Mouse (Mus musculus): ENCODE data around the gene Erbb2. TPM values are rescaled to one million over a fixed set of nuclear protein-coding genes. Genes with fewer than 3 reads are reported as not detected.
A peak's percentile ranks its signal among the peaks of the same experiment; 100 is the strongest.
"Not testable (repeated sequence)": the region's sequence is repeated elsewhere in the genome, so short reads cannot be mapped to it uniquely, and the experiment has no call there.

The Erbb2 gene
- total RNA-seq (2021), result 1 to 10 TPM; 1.1 to 1.7 TPM
- long read RNA-seq, experiment 1, partial matches to known transcripts, result 0 of 1 reads
- long read RNA-seq, experiment 1, other reads (novel, unspliced or antisense), result 1 of 1 reads
- long read RNA-seq, experiment 2, full-length matches to known transcripts, result 1 of 1 reads
- long read RNA-seq, experiment 2, partial matches to known transcripts, result 0 of 1 reads
- long read RNA-seq, experiment 2, other reads (novel, unspliced or antisense), result 0 of 1 reads

DNA sequence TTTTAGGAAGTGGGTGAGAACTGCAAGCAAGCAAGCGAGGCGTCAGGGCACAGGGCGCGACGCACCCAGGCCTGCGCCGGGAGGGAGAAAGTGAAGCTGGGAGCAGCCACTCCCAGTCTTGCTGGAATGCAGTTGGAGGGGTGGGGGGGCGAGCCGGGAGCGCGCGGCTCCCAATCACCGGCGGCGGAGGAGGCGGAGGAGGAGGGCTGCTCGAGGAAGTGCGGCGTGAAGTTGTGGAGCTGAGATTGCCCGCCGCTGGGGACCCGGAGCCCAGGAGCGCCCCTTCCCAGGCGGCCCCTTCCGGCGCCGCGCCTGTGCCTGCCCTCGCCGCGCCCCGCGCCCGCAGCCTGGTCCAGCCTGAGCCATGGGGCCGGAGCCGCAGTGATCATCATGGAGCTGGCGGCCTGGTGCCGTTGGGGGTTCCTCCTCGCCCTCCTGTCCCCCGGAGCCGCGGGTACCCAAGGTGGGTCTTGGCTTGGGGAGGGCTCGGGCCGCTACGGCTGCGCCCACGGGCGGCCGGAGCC is at the start of gene Erbb2:
Gene Erbb2 (plus strand): TSS at position 198 of the 524 bp plus-strand sequence.
- DNase-seq (ENCODE audit: low spot score), result peak; percentile 48

DNA sequence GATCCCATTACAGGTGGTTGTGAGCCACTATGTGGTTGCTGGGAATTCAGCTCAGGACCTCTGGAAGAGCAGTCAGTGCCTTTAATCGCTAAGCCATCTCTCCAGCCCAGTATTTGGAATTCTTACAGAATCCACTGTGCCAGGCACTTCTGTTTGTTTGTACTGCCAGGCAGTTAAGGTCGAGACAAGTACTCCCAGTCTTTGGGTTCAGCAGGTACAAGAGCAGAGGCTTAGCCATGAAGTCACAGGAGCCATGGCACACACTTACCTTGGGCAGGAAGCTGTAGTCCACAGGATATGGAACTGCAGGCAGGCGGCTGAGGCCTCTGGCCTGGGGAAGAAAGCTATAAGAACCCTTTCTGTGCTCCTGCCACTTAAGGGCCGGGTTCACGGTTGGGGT is 48.5 kb upstream of the Erbb2 start:
- no peak for DNase-seq (ENCODE audit: low spot score)

DNA sequence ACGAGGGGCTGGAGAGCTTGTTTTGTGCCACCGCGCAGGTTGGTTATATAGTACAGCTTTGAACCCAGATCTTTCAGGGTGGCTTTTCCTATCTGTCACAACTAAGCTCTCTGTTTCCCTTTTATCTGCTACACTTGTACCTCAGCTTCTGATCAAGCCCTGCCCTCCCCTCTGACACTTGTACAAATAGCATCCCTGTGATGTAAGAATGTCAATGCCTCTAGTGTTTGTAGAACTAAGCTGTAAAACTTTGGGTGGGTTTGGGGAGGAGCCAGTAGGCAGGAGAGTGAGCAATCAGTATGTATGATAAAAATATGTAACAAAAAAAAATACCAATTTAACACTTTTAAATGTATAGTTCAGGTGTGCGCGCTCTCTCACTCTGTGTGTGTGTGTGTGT is 47.9 kb upstream of the Erbb2 start:
- DNase-seq (ENCODE audit: low spot score), result no peak

DNA sequence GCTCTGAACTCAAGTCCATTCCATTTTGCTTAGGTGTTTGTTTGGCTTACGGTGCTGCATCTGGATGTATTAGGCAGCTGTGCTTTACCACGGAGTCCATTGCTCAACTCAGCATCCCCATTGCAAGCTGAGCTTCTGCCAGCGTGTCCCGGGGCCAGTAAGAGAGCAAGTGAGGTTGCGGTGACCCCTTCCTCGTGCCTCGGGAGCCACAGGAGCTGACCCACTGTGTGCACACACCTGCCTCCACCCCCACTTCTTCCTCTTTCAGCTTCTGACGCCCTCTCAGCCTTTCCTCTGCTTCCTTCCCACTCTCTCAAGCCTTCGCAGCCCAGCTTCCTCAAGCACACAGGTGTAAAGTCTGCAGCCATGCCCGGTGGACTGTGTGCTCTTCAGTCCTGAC is 46.0 kb upstream of the Erbb2 start:
- no peak for DNase-seq (ENCODE audit: low spot score)

DNA sequence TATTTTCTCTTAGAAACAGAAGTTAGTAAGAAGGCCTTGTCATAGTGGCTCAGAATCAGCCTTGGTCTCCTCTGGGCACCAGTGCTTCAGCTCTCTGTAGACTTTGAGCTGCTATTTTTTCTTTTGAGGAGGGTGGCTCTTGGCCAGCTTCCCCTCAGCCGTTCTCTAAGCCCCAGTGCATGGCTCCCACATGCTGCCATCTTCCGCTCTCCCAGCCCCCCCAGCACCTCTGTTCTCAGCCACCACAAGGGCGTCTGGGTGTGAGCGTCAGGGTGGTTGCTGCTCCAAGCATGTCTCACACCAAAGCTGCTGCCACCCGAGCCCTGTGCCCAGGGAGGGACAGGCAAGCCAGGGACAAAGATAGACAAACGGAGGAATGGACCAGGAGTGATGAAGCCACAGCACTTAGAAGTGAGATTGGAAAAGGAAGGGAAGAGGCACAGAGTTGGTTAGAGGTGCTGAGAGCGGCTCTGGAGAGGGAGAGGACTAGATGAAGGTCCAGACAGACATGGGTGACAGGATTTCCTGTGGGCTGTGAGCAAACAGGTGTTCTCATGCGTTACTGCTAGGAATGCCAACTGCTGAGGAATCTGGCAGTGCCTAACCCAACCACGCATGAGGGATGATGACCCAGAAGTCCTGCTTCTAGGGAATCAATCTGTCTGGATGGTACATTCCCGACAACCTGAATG is 45.0 kb upstream of the Erbb2 start:
- DNase-seq (ENCODE audit: low spot score), result no peak

DNA sequence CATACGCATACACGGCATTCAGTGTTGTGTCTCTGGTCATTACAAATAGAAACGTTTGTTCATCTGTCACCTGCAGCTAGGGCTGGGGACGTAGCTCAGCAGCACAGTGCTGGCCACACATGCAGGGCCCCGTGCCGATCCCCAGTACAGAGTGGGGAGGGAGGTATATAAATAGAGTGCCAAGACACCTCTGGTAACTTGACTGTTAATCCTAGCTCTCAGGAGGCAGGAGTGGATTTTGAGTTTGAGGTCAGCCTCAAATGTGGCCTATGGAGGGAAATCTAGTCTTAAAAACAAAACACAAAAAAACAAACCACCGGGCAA is 44.4 kb upstream of the Erbb2 start:
- no peak for DNase-seq (ENCODE audit: low spot score)

DNA sequence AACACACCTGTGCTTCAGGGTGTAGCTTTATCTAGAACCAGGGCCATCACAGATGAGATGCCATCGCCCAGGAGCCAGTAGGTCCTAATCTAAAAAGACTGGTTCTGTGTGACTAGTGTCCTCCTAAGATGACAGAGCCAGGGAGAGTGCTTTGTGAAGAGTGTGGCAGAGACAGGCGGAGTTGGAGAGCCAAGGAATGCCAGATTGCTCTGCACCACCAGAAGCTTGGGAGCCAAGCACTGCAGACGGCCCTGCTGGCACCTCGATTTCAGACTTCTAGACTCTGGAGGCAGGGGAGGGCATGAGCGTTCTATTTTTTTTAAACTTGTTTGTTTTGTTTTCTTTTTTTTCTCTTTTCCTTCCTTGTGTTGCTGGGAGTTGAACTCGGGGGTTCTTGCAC is 42.9 kb upstream of the Erbb2 start:
- no peak for DNase-seq (ENCODE audit: low spot score)

DNA sequence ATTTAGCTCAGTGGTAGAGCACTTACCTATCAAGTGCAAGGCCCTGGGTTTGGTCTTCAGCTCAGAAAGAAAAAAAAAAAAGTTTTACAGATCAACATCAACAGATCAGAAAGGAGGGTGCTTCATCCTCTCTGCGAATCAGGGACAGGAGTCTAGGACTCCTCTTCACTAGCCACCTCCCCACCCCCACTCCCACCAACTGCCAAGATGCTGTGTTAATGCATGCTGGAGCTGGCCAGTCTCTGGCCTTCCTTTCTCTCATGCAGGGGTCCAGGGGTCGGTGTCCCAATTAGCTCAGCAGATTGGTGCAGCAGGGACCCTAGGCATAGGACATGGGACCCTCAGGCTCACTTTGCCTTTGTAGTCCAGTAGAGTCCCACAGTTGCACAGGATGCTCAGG is 41.7 kb upstream of the Erbb2 start:
- no peak for DNase-seq (ENCODE audit: low spot score)

DNA sequence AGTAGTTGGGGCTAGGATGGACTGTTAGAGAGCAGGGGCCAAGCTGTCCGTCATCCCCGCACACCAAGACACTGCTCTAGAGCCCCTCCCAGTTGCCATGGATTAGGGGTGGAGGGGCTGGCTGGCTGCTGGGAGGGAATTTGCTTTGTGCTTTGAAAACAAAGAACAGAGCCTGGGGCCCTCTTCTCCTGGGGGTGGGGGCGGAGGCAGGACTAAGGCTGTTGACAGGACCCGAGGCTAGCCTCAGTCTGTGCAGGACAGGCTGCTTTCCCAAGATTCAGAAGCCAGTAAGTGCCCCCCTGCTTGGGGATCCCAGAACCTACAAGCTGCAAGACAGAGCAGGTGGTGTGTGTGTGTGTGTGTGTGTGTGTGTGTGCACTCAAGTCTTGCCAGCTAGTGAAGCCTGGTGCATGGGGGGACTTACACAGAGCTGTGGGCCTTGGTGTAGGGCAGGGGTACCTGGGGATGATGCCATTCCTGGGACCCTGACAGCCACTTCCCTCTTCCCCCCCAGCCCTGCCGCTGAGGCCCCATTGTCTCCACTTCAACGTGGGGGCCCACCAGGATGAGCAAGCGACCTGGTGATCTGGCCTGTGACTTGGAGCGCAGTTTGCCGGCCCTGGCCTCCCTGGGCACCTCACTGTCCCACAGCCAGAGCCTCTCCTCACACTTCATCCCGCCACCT is 40.6 kb upstream of the Erbb2 start:
- DNase-seq (ENCODE audit: low spot score), result no peak

DNA sequence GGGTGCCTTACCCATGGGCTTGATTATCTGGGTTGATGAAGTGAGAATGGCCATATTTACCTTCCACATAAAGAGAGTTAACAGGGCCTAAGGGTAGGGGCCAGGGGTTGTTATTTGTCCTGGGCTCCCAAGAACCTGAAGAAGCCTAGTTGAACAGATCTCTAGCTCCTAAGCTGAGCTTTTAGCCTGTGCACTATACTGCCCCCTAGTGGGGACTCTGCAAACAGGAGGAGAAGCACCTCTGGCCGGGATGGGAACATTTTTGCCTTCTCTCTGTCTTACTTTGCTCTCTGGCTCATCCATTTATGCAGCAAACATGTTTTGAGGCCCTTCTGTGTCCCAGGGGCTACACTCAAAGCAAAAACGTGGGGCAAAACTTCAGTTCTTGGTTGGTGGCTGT is 39.9 kb upstream of the Erbb2 start:
- DNase-seq (ENCODE audit: low spot score), result peak; percentile 68

DNA sequence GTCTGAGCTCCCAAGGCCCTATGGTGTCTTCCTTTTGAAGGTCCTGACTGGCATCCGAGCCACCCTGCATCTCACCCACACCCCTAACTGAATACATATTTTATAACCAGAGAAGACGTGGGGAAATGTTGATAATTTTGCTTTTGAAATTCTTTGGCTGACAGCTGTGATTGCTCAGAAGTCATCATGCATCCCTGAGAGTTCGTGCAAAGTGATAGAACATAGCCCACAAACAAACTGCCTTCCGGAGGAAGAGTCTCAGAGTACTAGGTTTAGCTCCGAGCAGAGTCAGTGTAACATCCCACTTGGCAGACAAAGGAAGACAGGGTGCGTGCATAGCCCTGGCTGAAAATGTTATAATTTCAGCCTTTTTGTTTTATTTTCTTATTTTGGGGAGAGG is 39.0 kb upstream of the Erbb2 start:
- DNase-seq (ENCODE audit: low spot score), result no peak

DNA sequence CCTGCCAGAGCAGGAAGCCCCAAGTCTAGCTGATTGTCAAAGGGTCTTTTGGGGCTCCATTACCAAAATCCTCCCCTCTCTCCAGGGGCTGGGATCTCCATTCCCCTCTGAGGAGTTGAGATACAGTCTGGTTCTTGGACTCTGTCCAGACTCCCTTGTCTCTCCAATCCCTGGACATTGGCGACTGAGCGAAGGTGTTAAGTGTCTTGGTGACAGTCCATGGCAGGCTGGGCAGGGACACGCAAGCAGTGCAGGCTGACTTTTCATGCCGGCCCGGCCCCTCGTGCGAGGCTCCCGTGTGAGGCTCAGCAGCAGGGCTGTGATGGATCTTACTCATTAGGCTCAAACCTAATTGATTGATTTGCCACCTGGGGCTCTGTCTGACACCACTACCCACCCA is 38.0 kb upstream of the Erbb2 start:
- peak; percentile 65 for DNase-seq (ENCODE audit: low spot score)

DNA sequence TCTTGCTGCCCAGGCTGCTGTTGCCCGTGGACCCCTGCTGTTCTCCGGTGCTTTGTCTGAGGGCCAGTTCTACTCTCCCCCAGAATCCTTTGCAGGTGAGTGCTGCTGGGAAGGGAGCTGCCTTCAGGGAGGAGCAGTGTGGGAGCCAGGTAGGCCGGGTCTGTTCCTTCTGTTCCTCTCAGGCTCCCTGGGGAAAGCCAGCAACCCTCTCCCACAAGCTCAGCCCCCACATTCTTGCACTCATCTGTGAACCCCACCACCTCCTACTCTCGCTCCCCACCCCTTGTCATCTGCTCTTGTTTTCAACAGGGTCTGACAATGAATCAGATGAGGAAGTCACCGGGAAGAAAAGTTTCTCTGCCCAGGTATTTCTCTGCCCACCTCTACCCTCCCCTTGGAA is 35.5 kb upstream of the Erbb2 start:
- no peak for DNase-seq (ENCODE audit: low spot score)

DNA sequence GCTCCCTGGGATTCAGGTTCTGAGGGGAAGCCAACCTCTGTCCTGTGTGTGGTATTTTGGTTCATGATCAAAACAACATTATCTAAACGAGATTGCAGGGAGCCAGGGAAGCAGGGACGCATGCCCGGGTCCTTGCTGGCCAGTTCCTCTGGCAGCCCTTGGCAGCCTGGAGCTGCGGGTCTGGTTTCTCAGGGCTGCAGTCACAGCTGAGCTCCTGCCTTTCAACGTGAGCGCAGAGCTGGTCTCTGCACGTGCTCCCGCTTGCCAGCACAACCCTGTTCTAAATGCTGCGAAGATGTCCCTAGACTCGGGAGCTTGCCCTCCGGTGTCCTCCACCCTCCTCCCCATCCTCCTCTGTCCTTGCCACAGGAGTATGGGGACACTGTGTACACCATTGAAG is 34.5 kb upstream of the Erbb2 start:
- DNase-seq (ENCODE audit: low spot score), result peak; percentile 86

DNA sequence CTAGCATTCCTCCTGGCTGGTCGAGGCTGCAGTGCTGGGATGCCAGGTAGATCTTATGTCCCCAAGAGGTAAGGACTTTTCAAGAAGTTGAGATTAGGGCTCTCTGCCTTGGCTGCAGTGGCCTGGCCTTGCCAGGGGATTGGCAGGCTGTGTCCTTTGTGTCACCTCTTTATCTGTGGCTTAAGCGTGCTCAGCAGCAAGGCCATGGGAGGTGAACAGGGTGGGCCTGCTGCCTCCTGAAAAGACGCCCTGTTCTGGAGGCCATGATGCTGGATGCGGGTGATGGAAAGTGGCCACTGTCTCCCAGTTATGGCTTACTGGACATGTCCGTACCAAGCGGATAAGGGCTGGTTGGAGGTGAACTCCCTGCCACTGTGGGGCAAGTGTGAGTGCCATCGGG is 32.9 kb upstream of the Erbb2 start:
- no peak for DNase-seq (ENCODE audit: low spot score)

DNA sequence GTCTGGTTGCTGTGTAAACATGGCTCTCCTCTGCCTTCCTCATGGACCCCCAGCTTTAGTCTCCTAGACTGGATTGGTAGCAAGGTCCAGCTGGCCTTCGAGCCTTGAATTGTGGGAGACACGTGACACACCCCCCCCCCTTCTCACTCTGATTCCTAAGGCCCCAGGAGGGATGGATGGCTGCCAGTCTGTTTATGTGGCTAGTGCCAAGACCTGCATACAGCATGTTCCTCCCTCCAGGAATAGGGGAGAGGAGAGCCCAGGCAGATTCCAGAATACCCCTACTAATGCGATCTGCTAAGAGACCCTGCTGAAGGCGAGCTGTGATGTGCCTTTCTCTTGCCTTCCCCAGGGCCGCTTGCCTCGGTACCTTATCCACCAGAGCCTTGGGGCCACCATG is 32.2 kb upstream of the Erbb2 start:
- DNase-seq (ENCODE audit: low spot score), result no peak

DNA sequence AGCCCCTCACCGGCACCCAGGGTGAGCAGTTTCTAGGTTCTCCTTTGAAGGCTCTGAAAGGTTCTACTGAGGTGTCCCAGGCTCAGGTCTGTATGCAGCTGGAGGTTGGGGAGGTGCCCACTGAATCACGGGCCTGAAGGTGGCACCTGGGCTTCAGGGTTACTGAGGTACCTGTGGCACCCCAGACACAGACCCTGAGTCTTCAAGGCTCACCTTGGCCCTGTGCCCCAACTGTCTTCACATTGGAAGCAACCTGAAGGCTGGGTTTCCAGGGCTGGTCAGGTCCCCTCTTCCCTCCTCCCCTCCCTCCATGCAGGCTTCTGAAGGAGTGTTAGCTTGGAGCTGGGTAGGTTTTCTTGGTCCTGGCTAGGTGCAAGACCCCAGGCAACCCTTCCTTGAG is 30.6 kb upstream of the Erbb2 start:
- DNase-seq (ENCODE audit: low spot score), result no peak

DNA sequence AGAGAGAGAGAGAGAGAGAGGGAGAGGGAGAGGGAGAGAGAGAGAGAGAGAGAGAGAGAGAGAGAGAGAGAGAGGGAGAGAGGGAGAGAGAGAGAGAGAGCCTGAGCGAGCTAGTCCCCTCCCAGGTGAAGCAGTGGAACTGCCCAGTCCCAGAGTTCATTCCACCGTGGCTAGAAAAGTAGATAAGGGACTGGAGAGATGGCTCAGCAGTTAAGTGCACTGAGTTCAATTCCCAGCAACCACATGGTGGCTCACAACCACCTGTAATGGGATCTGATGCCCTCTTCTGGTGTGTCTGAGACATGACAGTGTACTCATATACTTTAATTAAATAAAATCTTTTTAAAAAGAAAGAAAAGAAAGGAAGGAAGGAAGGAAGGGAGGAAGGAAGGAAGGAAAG is 29.9 kb upstream of the Erbb2 start:
- DNase-seq (ENCODE audit: low spot score), result not testable (repeated sequence)

DNA sequence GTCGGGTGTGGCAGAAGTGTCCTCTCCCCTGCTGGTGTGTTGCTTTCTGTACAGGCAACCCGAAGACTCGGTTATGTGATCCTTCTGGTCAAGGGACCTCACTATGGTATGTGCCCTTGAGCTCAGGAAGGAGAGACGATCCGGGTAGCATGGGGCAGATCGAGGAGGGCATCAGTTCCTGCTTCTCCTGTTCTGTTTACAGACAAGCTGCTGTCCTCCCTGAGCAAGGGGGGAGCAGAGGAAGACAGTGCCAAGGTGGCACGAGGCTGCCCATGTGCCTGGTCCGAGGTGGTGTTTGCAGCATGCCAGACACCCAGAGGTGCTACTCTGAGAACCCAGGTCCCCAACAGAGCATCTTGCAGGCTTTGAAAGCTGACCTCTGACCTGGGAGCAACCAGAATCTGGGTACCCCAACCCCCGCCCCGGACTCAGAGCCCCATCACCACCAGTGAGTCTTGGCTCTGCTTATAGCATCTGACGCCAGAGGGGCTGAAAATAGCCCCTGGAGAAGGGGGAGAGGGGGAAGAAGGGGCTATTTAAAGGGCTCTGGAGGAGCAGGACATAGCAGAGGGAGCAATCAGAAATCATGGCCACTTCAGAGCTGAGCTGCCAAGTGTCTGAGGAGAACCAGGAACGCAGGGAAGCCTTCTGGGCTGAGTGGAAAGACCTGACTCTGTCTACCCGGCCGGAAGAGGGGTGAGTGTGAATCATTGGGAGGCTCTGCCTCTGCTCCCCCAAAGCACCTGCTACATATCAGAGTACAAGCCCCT is 28.8 kb upstream of the Erbb2 start, which contains the start of gene Tcap:
Gene Tcap (plus strand): TSS at position 551 of the 770 bp plus-strand sequence.
- DNase-seq (ENCODE audit: low spot score), result peak; percentile 87

DNA sequence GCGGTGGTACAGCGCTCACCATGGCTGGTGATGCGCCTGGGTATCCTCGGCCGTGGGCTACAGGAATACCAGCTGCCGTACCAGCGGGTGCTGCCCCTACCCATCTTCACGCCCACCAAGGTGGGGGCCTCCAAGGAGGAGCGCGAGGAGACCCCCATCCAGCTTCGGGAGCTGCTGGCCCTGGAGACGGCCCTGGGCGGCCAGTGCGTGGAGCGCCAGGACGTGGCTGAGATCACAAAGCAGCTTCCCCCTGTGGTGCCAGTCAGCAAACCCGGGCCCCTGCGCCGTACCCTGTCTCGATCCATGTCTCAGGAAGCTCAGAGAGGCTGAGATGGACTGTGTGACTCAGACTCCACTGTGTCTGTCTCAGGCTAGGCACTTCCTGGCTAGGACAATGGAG is 28.1 kb upstream of the Erbb2 start:
- DNase-seq (ENCODE audit: low spot score), result no peak

DNA sequence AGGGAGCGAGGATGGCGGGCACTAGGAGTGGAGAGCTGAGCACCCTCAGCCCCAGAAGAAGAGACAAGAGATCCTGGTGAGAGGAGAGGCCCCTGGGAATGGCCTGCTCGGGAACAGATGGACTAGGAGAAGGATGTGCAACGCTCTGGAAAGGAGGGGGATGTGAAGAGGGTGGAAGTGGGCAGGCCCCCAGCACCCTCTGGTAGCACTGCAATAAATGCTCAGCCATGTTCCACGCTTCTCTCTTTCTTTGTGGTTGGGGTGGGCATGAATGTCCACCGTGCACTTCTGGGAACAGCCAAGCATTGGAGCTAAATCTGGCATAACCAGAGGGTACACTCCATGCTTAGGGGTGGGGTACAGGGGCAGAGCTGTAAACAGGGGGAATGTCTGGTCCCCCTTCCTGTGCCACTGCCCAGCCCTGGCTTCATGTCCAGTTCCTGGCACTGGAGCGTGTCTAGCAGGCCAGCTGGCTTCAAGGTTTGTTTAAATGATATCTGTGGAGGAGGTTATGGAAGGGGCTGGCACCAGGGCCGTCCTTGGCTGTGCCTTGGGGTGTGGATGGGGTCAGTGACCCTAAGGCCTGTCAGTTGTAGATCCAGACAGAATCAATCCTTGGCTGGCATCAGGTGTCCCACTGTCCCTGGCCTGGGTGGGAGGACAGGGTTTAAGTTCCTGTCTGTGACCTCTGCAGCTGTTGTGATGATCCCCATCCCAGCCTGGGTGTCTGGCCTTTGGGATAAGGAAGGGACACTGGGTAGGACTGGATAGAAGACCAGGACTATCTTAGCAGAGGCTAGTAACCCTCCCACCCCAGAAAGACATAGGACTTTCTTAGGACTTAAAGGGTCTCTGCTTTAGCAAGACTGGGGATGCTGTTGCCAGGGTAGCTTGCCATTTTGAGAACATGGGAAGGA is 27.3 kb upstream of the Erbb2 start:
- peak; percentile 90 for DNase-seq (ENCODE audit: low spot score)
